Mouse (Mus musculus) neural tube, embryonic 10.5 days (tissue): ENCODE results near the gene Nceh1.

Experiments used
- DNase-seq: peaks from one replicate; pipeline ENCODE4 v3.0.0-alpha.2; 2017; ENCODE audit warnings: low spot score; ENCODE audit errors: extremely low spot score

Nceh1 gene

DNA sequence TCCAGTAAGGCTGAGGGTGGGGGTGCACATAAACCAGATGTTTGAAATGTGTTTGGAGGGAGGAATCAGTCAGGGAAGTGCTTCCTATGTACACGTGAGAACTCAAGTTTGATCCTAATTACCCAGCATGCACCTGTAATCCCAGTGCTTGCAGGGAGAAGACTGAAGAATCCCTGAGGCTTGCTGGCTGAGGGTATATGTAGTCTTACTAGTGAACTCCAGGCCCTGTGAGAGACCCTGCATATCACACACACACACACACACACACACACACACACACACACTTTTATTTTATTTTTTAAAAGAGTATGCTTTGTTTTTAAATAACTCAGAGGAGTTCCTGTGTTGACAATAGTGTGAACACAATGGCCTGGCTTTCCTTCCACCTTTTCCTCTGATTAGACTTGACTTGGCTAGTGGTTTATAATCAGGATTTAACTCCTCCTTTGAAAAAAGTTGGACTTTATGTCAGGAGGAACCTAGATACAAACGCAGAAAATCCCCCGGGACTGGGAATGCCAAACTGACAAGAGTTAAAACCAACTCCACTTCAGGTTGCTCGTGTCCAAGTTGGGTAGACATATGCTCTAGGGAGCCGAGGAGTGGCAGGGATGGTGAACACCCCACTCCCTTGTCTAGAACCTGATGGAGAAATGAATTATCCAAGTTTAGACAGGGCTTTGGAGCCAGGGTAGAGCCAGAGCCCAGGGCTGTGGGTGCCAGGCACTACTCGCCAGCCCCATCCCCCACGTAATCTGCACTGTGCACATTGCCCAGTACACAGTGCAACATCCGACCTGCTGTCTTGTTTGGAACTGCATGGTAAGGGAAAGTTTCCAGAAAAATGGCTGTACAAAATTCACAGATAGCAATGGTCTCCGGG, 138.1 kb downstream of the Nceh1 start:
- no peak for DNase-seq

- no peak for DNase-seq
Measured at GRCm38 (mm10) chr3:27322591-27322990, 139.8 kb downstream of the Nceh1 start.

DNA sequence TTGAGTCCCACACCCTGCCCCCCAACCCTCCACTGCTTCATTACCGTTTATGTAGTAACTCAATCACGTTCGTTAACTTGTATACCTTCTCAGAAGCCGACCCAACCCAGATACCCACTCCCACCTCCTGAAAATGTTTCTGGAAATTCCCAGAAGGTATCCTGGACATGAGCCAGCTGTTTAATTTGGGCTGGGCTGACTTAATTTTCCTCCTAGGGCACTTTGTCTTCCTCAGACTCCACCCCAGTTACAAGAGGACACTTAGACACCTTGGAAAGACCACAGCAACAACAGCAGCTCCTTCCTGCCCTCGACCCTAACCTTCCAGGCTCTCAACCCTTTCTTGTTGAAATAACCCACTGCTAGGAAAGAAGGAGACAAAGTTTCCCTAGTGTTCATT, 140.8 kb downstream of the Nceh1 start:
- DNase-seq: no peak

DNA sequence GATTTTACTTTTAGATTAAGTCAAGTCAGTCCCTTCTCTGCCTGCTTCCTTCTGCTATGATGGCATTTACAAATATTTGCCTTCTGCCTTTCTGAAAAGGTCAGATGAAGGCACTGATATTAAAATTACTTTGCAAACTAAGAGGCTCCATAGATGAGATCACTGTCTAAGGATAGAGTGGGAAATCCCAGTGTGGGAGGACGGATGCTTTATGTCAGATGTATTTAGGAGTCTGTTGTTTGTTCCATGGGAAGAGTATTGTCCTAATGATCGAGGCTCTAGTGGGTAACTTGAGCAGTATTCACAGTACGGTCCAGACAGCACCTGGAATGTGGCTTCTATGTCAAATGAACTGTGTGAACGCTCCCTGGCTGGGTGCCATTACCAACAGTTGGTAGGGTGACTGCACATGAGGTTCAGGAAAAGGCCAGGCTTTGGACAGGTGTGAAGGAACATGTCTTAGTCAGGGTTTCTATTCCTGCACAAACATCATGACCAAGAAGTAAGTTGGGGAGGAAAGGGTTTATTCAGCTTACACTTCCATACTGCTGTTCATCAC, 143.9 kb downstream of the Nceh1 start:
- no peak for DNase-seq

- no peak for DNase-seq
Measured at GRCm38 (mm10) chr3:27330706-27331105, 147.9 kb downstream of the Nceh1 start.
